Mouse (Mus musculus): ENCODE data around the gene Lsm11.
A peak's percentile ranks its signal among the peaks of the same experiment; 100 is the strongest.

The Lsm11 gene

GRCm38 (mm10) chr11:45926640-45927082, 18.1 kb downstream of the Lsm11 start:
- DNase-seq, result peak; percentile 72 to 79

GRCm38 (mm10) chr11:45925436-45925835, 19.3 kb downstream of the Lsm11 start:
- no peak for DNase-seq

- no peak for DNase-seq
Measured at GRCm38 (mm10) chr11:45921480-45921898, 23.2 kb downstream of the Lsm11 start.

- no peak for DNase-seq
Measured at GRCm38 (mm10) chr11:45921026-45921425, 23.7 kb downstream of the Lsm11 start.

DNA sequence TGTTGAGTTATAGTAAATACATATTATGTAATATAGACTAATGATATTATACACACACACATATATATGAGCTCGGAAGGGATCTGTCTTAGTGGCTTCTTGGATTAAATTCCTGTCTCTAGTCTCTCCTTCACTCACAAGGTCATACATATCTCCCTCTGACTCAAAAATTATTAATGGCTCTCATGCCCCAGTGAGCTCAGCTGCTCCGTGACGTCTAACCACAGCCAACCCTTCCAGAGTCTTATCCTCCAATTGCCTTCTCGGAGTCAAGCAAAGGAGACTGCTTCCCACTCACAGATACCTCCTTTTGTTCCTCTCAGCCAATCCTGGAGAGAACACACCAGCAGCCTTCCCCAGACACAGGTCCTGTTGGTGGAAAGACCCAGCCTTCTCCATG, 25.9 kb downstream of the Lsm11 start:
- DNase-seq, result no peak

GRCm38 (mm10) chr11:45918018-45918417, 26.7 kb downstream of the Lsm11 start:
- DNase-seq, result no peak

- no peak for DNase-seq
Measured at GRCm38 (mm10) chr11:45916196-45916595, 28.5 kb downstream of the Lsm11 start.

DNA sequence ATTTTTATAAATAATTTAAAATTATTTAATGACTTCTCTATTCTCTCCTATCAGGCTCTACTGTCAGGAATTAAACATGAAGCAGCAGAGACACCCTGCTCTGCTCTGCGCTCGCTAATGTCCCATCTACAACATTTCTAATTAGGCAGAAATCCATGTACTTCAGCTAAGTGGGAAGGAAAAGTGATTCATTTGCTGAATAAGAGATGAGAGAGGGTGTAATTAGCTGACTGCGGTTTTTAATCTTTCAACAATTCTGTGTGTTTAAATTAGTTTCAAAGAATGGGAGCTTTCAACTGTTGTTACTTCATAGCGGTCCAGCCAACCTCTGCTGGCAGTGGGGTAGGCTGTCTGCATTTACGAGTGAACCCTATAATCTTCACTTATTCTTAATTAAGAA, 34.0 kb downstream of the Lsm11 start:
- DNase-seq, result no peak

DNA sequence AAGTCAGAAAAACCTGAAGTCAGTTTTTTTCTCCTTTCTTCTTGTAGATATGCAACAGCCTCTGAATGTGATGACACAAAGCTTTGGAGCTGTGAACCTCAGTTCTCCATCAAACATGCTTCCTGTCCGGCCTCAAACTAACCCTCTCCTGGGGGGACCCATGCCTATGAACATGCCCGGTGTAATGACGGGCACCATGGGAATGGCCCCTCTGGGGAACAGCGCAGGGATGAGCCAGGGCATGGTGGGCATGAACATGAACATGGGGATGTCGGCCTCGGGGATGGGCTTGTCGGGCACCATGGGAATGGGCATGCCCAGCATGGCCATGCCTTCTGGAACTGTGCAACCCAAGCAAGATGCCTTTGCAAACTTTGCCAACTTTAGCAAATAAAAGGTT, 35.8 kb downstream of the Lsm11 start:
- no peak for DNase-seq

DNA sequence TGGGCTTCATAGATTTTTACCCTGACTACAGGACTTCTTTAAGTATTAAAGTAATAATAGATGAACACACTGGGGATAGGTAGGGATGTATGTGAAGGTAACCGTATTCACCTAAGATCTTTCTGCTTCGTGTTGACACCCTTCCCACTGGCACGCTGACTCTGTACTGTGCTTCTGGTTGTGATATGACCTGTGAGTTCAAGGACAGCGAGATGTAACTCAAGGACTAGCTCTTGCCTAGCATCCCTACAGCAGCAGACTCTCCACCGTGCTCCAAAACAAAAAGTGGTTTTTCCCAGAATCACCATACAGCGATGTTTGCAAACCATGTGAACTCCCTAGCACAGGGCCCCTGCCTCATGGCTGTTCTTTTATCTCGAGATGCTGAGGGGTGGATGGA, 36.7 kb downstream of the Lsm11 start:
- DNase-seq, result no peak

- DNase-seq, result no peak
Measured at GRCm38 (mm10) chr11:45907301-45907700, 37.4 kb downstream of the Lsm11 start.

DNA sequence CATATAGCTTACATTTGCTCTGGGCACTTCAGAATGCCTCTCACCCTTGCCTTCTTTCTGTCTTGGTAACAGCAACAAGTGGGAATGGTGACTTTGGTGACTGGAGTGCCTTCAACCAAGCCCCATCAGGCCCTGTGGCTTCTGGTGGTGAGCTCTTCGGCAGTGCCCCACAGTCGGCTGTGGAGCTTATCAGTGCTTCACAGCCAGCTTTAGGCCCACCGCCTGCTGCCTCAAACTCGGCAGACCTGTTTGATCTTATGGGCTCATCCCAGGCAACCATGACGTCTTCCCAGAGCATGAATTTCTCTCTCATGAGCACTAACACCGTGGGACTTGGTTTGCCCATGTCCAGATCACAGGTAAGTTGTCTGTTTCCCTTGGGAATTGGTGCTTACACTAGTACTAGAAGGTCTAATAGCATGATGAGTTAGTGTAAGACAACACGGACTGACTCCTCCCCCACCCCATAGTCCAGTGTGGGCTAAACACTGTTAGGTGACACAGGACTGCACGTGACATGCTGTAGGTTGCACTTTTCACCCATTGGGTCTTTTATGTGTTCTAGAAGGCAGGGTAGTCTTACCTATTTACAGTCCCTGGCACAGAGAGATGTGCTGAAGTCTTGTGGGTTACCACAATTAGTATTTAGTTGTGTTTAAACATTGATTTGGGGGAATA, 38.5 kb downstream of the Lsm11 start:
- DNase-seq, result no peak

DNA sequence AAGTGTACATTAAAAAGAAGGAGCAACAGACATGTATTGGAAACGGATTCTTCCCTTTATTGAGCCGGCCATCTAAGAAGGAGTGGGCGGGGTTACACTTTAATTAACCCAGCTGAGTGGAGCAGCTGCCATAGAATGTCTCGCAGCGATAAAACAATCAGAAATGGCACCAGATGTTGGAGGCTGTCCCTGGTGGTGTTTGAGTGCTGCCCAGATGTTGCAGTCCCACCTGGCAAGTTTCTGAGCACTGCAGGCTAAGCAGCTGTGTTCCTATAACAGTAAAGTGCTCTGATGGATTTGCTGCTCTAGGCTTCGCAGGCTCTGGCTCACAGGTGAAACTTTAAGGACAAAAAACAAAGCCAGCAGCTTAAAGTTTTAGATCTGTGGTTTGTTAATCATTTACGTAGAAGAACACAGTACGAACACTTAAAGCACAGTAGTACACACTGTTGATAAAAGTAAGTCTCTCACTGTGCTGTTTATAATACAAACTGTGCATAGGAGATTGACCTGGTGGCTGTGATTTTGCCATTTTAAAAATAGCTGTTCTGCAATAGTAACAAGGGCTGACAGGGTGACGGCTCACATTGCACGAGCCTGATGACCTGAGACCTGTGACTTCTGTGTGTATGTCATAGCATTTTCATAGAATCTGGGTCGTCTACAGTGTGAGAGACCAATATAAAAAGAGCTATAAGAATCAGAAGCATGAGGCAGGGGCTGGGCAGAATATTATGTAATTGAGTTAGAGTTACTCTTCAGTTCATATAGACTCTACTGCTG, 44.3 kb downstream of the Lsm11 start:
- DNase-seq, result no peak

DNA sequence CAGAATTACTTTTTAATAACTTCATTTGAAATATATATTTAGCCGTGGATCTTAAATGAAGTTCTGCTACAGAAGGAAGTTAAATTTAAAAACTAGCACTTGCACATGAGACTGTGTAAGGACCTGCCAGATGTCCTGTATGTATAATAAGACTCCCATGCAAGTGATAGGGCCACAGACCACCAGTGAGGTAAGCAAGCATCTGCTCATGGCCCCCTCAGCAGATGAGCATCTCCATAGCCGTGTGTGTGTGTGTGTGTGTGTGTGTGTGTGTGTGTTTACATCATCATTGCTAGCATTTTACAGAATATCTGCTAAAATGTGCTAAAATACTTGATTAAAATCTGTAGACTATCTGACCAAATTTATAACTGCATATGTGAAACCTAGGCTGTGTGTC, 47.3 kb downstream of the Lsm11 start:
- no peak for DNase-seq

GRCm38 (mm10) chr11:45892861-45893360, 51.8 kb downstream of the Lsm11 start:
- DNase-seq, result no peak

DNA sequence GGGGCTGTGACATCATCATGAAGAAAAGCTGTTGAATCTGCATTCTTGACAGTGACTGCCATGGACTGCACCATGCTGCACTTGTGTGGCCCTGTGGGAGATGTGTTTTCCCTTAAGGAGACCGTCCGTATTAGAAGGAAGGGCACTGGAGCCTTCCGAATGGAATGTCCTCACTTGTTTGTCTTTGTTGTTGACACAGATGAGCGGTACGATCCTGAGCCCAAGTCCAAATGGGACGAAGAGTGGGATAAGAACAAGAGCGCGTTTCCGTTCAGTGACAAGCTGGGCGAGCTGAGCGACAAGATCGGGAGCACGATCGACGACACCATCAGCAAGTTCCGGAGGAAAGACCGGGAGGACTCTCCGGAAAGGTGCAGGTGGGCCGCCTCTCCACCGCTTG, 54.3 kb downstream of the Lsm11 start:
- DNase-seq, result no peak

GRCm38 (mm10) chr11:45889981-45890380, 54.8 kb downstream of the Lsm11 start:
- no peak for DNase-seq

DNA sequence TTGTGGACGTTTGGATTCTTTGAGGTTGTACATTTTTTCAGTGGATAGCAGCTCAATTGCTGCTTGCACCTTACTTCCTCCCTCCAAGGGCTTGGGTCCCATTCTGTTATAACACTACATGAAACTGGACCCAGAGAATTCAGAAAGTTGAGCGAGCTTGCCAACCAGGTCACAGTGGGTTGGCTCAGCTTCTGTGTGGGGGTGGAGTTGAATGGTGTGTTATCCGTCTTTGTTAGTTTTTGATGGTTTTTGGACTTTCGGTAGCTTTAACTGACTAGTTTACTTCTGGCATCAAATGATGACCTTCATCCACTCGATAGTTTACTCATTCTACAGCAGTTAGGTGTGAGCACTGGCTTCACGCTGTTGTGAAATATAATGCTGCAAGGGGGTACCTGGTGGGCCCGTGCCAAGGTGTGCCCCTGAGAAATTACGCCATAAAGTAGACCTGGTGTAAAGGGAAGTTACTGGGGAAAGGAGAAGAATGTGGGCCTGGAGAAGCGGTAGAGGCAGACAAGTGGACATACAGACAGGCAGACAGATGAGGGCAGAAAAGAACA, 56.2 kb downstream of the Lsm11 start:
- no peak for DNase-seq

DNA sequence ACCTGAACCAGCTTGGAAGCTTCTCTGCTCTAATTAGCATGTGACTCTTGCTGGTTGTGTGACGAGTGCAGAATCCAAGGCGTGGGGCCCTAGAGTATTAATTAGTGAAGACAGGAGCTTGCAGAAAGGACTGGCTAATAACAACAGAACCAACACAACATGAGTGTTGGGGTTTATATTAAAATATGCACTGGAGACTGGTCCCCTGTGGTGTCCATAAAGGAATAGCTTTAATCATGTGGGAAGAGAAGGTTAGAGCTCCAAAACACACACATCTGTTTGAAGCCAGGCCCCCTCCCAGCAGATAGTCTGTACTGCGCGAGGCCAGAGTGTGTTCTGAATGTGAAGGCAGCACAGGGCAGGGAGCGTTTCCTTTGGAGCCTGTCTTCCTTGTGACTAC, 58.1 kb downstream of the Lsm11 start:
- no peak for DNase-seq

DNA sequence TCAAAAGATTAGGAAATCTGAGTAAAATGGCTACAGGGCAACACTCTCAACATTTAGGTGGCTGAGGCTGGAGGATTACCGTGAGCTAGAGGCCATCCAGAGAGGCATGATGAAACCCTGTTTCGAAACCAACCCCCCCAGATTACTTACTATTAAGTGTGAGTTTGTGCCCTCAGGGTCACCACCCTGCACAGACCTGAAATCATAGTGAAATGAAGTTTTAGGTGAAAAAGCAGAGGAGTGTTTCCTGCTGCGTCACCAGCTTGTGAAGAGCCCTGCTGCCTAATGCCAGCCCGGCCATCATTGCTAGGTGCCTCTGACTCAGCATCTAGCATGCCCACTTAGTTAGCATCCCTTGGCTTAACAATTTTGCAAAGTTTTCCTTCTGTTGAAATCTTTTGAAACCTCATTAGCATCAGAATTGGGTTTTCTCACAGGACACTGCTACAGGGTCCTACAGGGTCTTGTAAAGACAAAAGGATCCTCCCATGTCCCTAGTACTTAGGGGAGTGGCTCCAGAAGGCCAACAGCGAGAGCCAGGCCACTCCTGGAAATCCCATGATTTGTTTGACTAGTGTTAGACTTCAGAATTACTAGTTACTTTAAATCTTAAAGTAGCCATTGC, 59.0 kb downstream of the Lsm11 start:
- DNase-seq, result no peak

GRCm38 (mm10) chr11:45884029-45884428, 60.7 kb downstream of the Lsm11 start:
- no peak for DNase-seq

GRCm38 (mm10) chr11:45883270-45883931, 61.3 kb downstream of the Lsm11 start:
- DNase-seq, result peak in 1 of 2 experiments; percentile 35

GRCm38 (mm10) chr11:45881683-45882068, 63.1 kb downstream of the Lsm11 start:
- no peak for DNase-seq

Data from kidney, adult 8-10 months (tissue).